Mouse (Mus musculus) ES-Bruce4 (cell line): ENCODE results near the gene Fam107a.

Experiments used
- CTCF ChIP-seq: IDR thresholded peaks from one replicate; pipeline ENCODE4 v1.8.1; 2011; ENCODE audit warnings: low read depth, low read length
- POLR2A ChIP-seq: IDR thresholded peaks from one replicate; pipeline ENCODE4 v1.8.1; 2011; ENCODE audit warnings: low read length; ENCODE audit not compliant: insufficient read depth

GRCm38 (mm10) chr14:8330390-8330789 is 12.6 kb upstream of the Fam107a start:
- TF ChIP-seq POLR2A (no peak), CTCF (no peak)
